Mouse (Mus musculus) thymus, adult 2 months (tissue): ENCODE results near the gene Zbtb34.

Experiments
- CTCF ChIP-seq: fragments of 200-500 bp; IDR thresholded peaks from 2 replicates; pipeline ENCODE4 v1.5.1; 2012; ENCODE audit warnings: mild to moderate bottlenecking, control low read depth, low read length, moderate library complexity, borderline replicate concordance; ENCODE audit not compliant: control insufficient read depth, poor library complexity, insufficient read depth; ENCODE audit errors: extremely low read depth
- POLR2A ChIP-seq: fragments of 200-500 bp; IDR thresholded peaks from 2 replicates; pipeline ENCODE4 v1.6.1; 2012; ENCODE audit warnings: mild to moderate bottlenecking, low read length, control low read depth, moderate library complexity; ENCODE audit not compliant: control insufficient read depth, poor library complexity, insufficient read depth; ENCODE audit errors: extremely low read depth

GRCm38 (mm10) chr2:33462066-33462465 is 30.9 kb upstream of the Zbtb34 start:
- TF ChIP-seq CTCF = no peak
- no peak for TF ChIP-seq POLR2A
